Mouse (Mus musculus): ENCODE results near the gene Wdr44. TPM values are rescaled to one million over a fixed set of nuclear protein-coding genes. Genes with fewer than 3 reads are reported as not detected.

Gene Wdr44
- polyA plus RNA-seq, 1 experiment from 2014 or later, result 6.3 TPM

DNA sequence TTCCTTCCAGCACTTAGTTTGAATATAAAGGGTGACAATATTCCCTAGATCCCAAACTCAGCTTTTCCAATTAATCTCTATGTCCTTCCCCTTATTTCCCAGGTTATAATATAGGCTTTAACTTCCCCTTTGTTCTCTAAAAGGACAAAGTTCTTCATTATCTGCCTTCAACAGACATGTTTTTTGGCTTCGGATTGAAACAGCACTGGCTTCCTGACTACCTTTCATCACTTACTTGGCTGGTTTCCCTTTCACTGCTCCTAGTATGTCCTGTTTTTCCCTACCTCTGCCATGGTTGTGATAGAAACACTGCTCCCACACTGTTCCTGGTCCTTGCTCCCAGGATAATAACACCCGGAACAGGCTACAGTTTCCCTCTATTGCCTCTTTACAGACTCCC is 15.3 kb upstream of the Wdr44 start:
- Histone ChIP-seq H3K4me1 (replicated peaks; ENCODE audit: control insufficient read depth, insufficient read depth) (no peaks in the 10 kb centered on the region), H3K9me3 (ENCODE audit: control insufficient read depth, low read length) (no peaks in the 10 kb centered on the region), H3K36me3 (ENCODE audit: control insufficient read depth, insufficient read depth, low read length) (no peaks in the 10 kb centered on the region), H3K27me3 (ENCODE audit: control insufficient read depth, insufficient read depth, low read length) (no peaks in the 10 kb centered on the region), H3K9ac (ENCODE audit: low read length) (no peak overlapping the region), H3K27ac (replicated peaks) (no peak overlapping the region), H3K4me3 (ENCODE audit: low read depth, low read length) (no peak overlapping the region), H3K4me2 (replicated peaks; ENCODE audit: low read depth) (no peak overlapping the region)
- no peak for TF ChIP-seq CTCF (IDR thresholded peaks at IDR 0.05; ENCODE audit: low read depth)
- no peak for TF ChIP-seq EP300 (optimal IDR thresholded peaks at IDR 0.05)
- DNase-seq (ENCODE audit: low spot score) (no peak), ATAC-seq (ENCODE audit: low FRiP score, low TSS enrichment) (no peak)
- WGBS, result 69% methylated on average over 2 of the region's 2 CpGs

GRCm38 (mm10) chrX:23692336-23692721 is 522 bp upstream of the Wdr44 start:
- no peaks in the 10 kb centered on the region for H3K27me3 ChIP-seq (ENCODE audit: control insufficient read depth, insufficient read depth, low read length)
- WGBS, result 12% methylated on average over 5 of the region's 5 CpGs
- H3K4me3 ChIP-seq (ENCODE audit: low read depth, low read length), result peak overlapping the region; percentile 60
- H3K36me3 ChIP-seq (ENCODE audit: control insufficient read depth, insufficient read depth, low read length), result no peaks in the 10 kb centered on the region
- DNase-seq (ENCODE audit: low spot score), result no peak
- H3K27ac ChIP-seq (replicated peaks), result no peak overlapping the region
- H3K4me2 ChIP-seq (replicated peaks; ENCODE audit: low read depth), result peak overlapping the region; percentile 44; the same call in 1 of the 2 replicates
- no peak for TF ChIP-seq EP300 (optimal IDR thresholded peaks at IDR 0.05)
- no peak for TF ChIP-seq CTCF (IDR thresholded peaks at IDR 0.05; ENCODE audit: low read depth)
- no peak; the same call in 1 of the 2 replicates for ATAC-seq (ENCODE audit: low FRiP score, low TSS enrichment)
- no peaks in the 10 kb centered on the region for H3K4me1 ChIP-seq (replicated peaks; ENCODE audit: control insufficient read depth, insufficient read depth)
- H3K9ac ChIP-seq (ENCODE audit: low read length), result no peak overlapping the region
- no peaks in the 10 kb centered on the region for H3K9me3 ChIP-seq (ENCODE audit: control insufficient read depth, low read length)

- peak overlapping the region; percentile 87 for H3K27ac ChIP-seq (replicated peaks)
- DNase-seq (ENCODE audit: low spot score) (peak; percentile 13), ATAC-seq (ENCODE audit: low FRiP score, low TSS enrichment) (0 out of 2 replicates have a peak, but pooled peaks have one; percentile 4)
- H3K27me3 ChIP-seq (ENCODE audit: control insufficient read depth, insufficient read depth, low read length), result no peaks in the 10 kb centered on the region
- peak overlapping the region; percentile 70 for H3K9ac ChIP-seq (ENCODE audit: low read length)
- TF ChIP-seq CTCF (IDR thresholded peaks at IDR 0.05; ENCODE audit: low read depth) (no peak), EP300 (optimal IDR thresholded peaks at IDR 0.05) (no peak)
- H3K36me3 ChIP-seq (ENCODE audit: control insufficient read depth, insufficient read depth, low read length), result no peaks in the 10 kb centered on the region
- H3K4me2 ChIP-seq (replicated peaks; ENCODE audit: low read depth), result peak overlapping the region; percentile 62
- H3K9me3 ChIP-seq (ENCODE audit: control insufficient read depth, low read length), result no peaks in the 10 kb centered on the region
- WGBS, result 13% methylated on average over 25 of the region's 28 CpGs
- no peaks in the 10 kb centered on the region for H3K4me1 ChIP-seq (replicated peaks; ENCODE audit: control insufficient read depth, insufficient read depth)
- peak overlapping the region; percentile 60 for H3K4me3 ChIP-seq (ENCODE audit: low read depth, low read length)
Measured at GRCm38 (mm10) chrX:23693443-23694400, 871 bp downstream of the Wdr44 start.

DNA sequence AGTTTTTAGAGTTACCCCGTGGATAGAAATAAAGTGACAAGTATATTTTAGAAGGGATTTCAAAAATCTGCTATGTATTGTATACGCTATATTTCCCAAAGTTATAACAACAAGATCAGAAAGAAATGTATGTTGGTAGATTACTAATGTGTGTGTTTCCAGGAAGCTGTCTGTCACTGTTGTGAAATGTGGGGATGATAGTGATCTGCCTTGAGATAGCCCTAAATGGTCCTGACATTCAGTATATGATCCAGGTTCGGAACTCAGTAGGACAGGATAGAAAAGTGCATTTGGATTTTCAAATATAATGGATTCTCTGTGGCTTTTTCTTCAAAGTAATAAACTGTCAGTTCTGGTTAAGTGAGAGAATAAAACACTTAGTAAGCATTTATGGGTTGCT is 1.7 kb downstream of the Wdr44 start:
- WGBS, result 51% methylated on average over 3 of the region's 3 CpGs
- Histone ChIP-seq H3K27ac (replicated peaks) (no peak overlapping the region), H3K4me1 (replicated peaks; ENCODE audit: control insufficient read depth, insufficient read depth) (no peaks in the 10 kb centered on the region), H3K27me3 (ENCODE audit: control insufficient read depth, insufficient read depth, low read length) (no peaks in the 10 kb centered on the region), H3K9ac (ENCODE audit: low read length) (no peak overlapping the region), H3K4me2 (replicated peaks; ENCODE audit: low read depth) (peak overlapping the region; percentile 62), H3K36me3 (ENCODE audit: control insufficient read depth, insufficient read depth, low read length) (no peaks in the 10 kb centered on the region), H3K9me3 (ENCODE audit: control insufficient read depth, low read length) (no peaks in the 10 kb centered on the region), H3K4me3 (ENCODE audit: low read depth, low read length) (peak overlapping the region; percentile 60; the same call in 1 of the 2 replicates)
- ATAC-seq (ENCODE audit: low FRiP score, low TSS enrichment) (no peak), DNase-seq (ENCODE audit: low spot score) (no peak)
- TF ChIP-seq CTCF (IDR thresholded peaks at IDR 0.05; ENCODE audit: low read depth) (no peak), EP300 (optimal IDR thresholded peaks at IDR 0.05) (no peak)

DNA sequence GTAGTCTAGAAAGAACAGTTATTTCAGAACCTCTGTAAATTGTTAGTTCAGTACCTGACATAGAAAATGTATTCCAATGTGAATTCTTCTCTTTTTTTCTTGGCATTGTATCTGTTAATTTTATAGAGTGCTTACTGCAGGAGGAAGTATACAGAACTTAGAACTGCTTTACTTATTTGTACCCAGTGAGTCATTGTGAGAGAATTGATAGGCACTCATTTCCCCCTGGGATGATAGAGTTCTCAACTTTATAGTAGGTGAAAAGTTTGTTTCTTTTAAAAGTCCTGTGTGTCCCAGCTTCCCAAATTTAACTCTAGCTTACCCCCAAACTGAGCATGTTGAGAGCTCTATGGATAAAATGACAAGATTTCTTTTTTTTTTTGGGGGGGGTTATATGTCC is 2.3 kb downstream of the Wdr44 start:
- DNase-seq (ENCODE audit: low spot score) (no peak), ATAC-seq (ENCODE audit: low FRiP score, low TSS enrichment) (no peak)
- no peaks in the 10 kb centered on the region for H3K9me3 ChIP-seq (ENCODE audit: control insufficient read depth, low read length)
- H3K27ac ChIP-seq (replicated peaks), result no peak overlapping the region
- no peak overlapping the region for H3K4me3 ChIP-seq (ENCODE audit: low read depth, low read length)
- no peak overlapping the region for H3K9ac ChIP-seq (ENCODE audit: low read length)
- H3K4me1 ChIP-seq (replicated peaks; ENCODE audit: control insufficient read depth, insufficient read depth), result no peaks in the 10 kb centered on the region
- TF ChIP-seq CTCF (IDR thresholded peaks at IDR 0.05; ENCODE audit: low read depth), result no peak
- TF ChIP-seq EP300 (optimal IDR thresholded peaks at IDR 0.05), result no peak
- no peak overlapping the region for H3K4me2 ChIP-seq (replicated peaks; ENCODE audit: low read depth)
- H3K27me3 ChIP-seq (ENCODE audit: control insufficient read depth, insufficient read depth, low read length), result no peaks in the 10 kb centered on the region
- no peaks in the 10 kb centered on the region for H3K36me3 ChIP-seq (ENCODE audit: control insufficient read depth, insufficient read depth, low read length)

GRCm38 (mm10) chrX:23697346-23697745 is 4.5 kb downstream of the Wdr44 start:
- Histone ChIP-seq H3K4me1 (replicated peaks; ENCODE audit: control insufficient read depth, insufficient read depth) (no peaks in the 10 kb centered on the region), H3K4me3 (ENCODE audit: low read depth, low read length) (no peak overlapping the region)
- 67% methylated on average over 2 of the region's 2 CpGs for WGBS

More at GRCm38 (mm10) chrX:23697346-23697745, 4.5 kb downstream of the Wdr44 start:
- Histone ChIP-seq H3K27me3 (ENCODE audit: control insufficient read depth, insufficient read depth, low read length) (no peaks in the 10 kb centered on the region), H3K9ac (ENCODE audit: low read length) (no peak overlapping the region), H3K36me3 (ENCODE audit: control insufficient read depth, insufficient read depth, low read length) (no peaks in the 10 kb centered on the region), H3K27ac (replicated peaks) (no peak overlapping the region), H3K4me2 (replicated peaks; ENCODE audit: low read depth) (no peak overlapping the region), H3K9me3 (ENCODE audit: control insufficient read depth, low read length) (no peaks in the 10 kb centered on the region)
- no peak for TF ChIP-seq CTCF (IDR thresholded peaks at IDR 0.05; ENCODE audit: low read depth)
- DNase-seq (ENCODE audit: low spot score) (no peak), ATAC-seq (ENCODE audit: low FRiP score, low TSS enrichment) (no peak)

All from stomach, postnatal 0 days (tissue).